Mouse (Mus musculus) cerebellum, adult 11-12 months (tissue): ENCODE measurements at regions not wholly inside any gene's neighbourhood (a gene's known extent, or its start where the extent isn't known, plus 50 kb on each side); places are given as distances from the start of the nearest gene placed in this dataset.

Experiments
- DNase-seq: peaks from one replicate; pipeline ENCODE4 v3.0.0; 2022

GRCm38 (mm10) chr15:61127130-61127529 is 204.3 kb upstream of the A1bg start:
- DNase-seq, result no peak

GRCm38 (mm10) chr15:61116912-61117311 is 194.1 kb upstream of the A1bg start:
- no peak for DNase-seq

- DNase-seq, result no peak
Measured at GRCm38 (mm10) chr15:61109429-61110128, 186.8 kb upstream of the A1bg start.

GRCm38 (mm10) chr15:61108957-61109356 is 186.1 kb upstream of the A1bg start:
- DNase-seq, result no peak

- no peak for DNase-seq
Measured at GRCm38 (mm10) chr15:61102421-61103412, 179.9 kb upstream of the A1bg start.

- no peak for DNase-seq
Measured at GRCm38 (mm10) chr15:61100807-61101206, 178.0 kb upstream of the A1bg start.

GRCm38 (mm10) chr15:61098968-61099367 is 176.2 kb upstream of the A1bg start:
- no peak for DNase-seq

GRCm38 (mm10) chr15:61098519-61098918 is 175.7 kb upstream of the A1bg start:
- DNase-seq, result no peak

GRCm38 (mm10) chr15:61096021-61096781 is 173.4 kb upstream of the A1bg start:
- DNase-seq, result no peak

GRCm38 (mm10) chr15:61055017-61055609 is 132.3 kb upstream of the A1bg start:
- no peak for DNase-seq

- DNase-seq, result no peak
Measured at GRCm38 (mm10) chr15:61051363-61051762, 128.6 kb upstream of the A1bg start.

GRCm38 (mm10) chr15:61009509-61009908 is 86.7 kb upstream of the A1bg start:
- no peak for DNase-seq

- no peak for DNase-seq
Measured at GRCm38 (mm10) chr15:61007461-61008059, 84.7 kb upstream of the A1bg start.

- no peak for DNase-seq
Measured at GRCm38 (mm10) chr15:61006608-61007007, 83.8 kb upstream of the A1bg start.

- DNase-seq, result no peak
Measured at GRCm38 (mm10) chr15:60993971-60994690, 71.3 kb upstream of the A1bg start.

- DNase-seq, result no peak
Measured at GRCm38 (mm10) chr15:60993394-60993793, 70.6 kb upstream of the A1bg start.

- no peak for DNase-seq
Measured at GRCm38 (mm10) chr15:60982576-60982975, 59.8 kb upstream of the A1bg start.
